20 mouse cellular contexts compared by ENCODE assay signal in genomic region chr9:57931166-57931767, GRCm38 (mm10). TPM values are rescaled to one million over a fixed set of nuclear protein-coding genes. Genes with fewer than 3 reads are reported as not detected.
A peak's percentile ranks its signal among the peaks of the same experiment; 100 is the strongest.
DNase-seq lines count a peak whose midpoint lies in the region; ATAC-seq and TF ChIP-seq lines count a peak whose summit lies in the region.
"Had no signal": no experiment of that assay in that cellular context is flagged by ENCODE, and none has a peak within 500 bp of the region (broad histone marks: within the 10 kb centered on the region; RNA-seq: fewer than 3 reads in every experiment).

No protein-coding gene starts in this region.

- H3K27ac ChIP-seq in stomach, postnatal 0 days (replicated peaks), result no peak overlapping the region
- H3K27ac ChIP-seq: gastrocnemius, adult 2 months; heart, embryonic 13.5 days; kidney, postnatal 0 days; limb, embryonic 10.5 days; midbrain, embryonic 12.5 days; neural tube, embryonic 12.5 days had no signal

- H3K9ac ChIP-seq in stomach, postnatal 0 days (ENCODE audit: low read length), result no peak overlapping the region
- H3K9ac ChIP-seq: heart, embryonic 13.5 days; liver, postnatal 0 days; midbrain, embryonic 12.5 days; neural tube, embryonic 12.5 days had no signal

- H3K36me3 ChIP-seq in stomach, postnatal 0 days (ENCODE audit: control insufficient read depth, insufficient read depth, low read length), result peaks cover 5% of the 10 kb centered on the region; the same call in 1 of the 2 replicates

- TF ChIP-seq CTCF in lung, adult 2 months (IDR thresholded peaks at IDR 0.05; ENCODE audit: insufficient read depth, low read length), result no peak
- TF ChIP-seq CTCF in stomach, postnatal 0 days (IDR thresholded peaks at IDR 0.05; ENCODE audit: low read depth), result no peak

- TF ChIP-seq POLR2A in lung, adult 2 months (IDR thresholded peaks at IDR 0.05; ENCODE audit: borderline replicate concordance, extremely low read depth, low read depth, low read length), result no peak

- TF ChIP-seq EP300 in stomach, postnatal 0 days (optimal IDR thresholded peaks at IDR 0.05), result no peak

- DNase-seq in adrenal gland, postnatal 14 days, result peak; percentile 40
- no peak for DNase-seq in adrenal gland, adult 18-20 months (ENCODE audit: low spot score in 2 of 2)
- peak; percentile 49 to 63 for DNase-seq in lung, adult 18-20 months
- DNase-seq in lung, adult 2 months, result no peak
- DNase-seq in lung, postnatal 25 days (ENCODE audit: low spot score), result peak; percentile 70
- DNase-seq in ovary, postnatal 14 days (ENCODE audit: low spot score), result no peak
- no peak for DNase-seq in stomach, postnatal 0 days (ENCODE audit: low spot score)
- DNase-seq: gastrocnemius, adult 2 months; liver, postnatal 0 days; right cerebral cortex, adult 18-20 months had no signal

- no peaks in the 10 kb centered on the region for H3K27me3 ChIP-seq in stomach, postnatal 0 days (ENCODE audit: control insufficient read depth, insufficient read depth, low read length)
- H3K27me3 ChIP-seq: CH12.LX; heart, embryonic 13.5 days; midbrain, embryonic 12.5 days; neural tube, embryonic 12.5 days had no signal

- ATAC-seq in hematopoietic stem cell, adult 5-6 weeks (replicated peaks in 1 of 2; ENCODE audit: insufficient read depth in 1 of 2, low FRiP score in 2 of 2, low TSS enrichment in 1 of 2, low read depth in 1 of 2, poor library complexity in 2 of 2, severe bottlenecking in 2 of 2), result peak; percentile 22 to 24; a peak in 1 of 4 replicates
- no peak; the same call in 1 of the 2 replicates for ATAC-seq in stomach, postnatal 0 days (ENCODE audit: low FRiP score, low TSS enrichment)
- ATAC-seq: hindbrain, embryonic 16.5 days; intestine, postnatal 0 days; liver, postnatal 0 days had no signal

- H3K4me3 ChIP-seq in lung, adult 2 months (replicated peaks; ENCODE audit: extremely low read depth, low read depth, low read length), result no peak overlapping the region
- H3K4me3 ChIP-seq in stomach, postnatal 0 days (ENCODE audit: low read depth, low read length), result no peak overlapping the region
- H3K4me3 ChIP-seq: gastrocnemius, adult 2 months; heart, embryonic 13.5 days; limb, embryonic 10.5 days; midbrain, embryonic 12.5 days; neural tube, embryonic 12.5 days had no signal

- WGBS in lung, adult 2 months, result 51% methylated on average over 5 of the region's 5 CpGs
- 70% methylated on average over 5 of the region's 5 CpGs for WGBS in stomach, postnatal 0 days

- H3K4me2 ChIP-seq in stomach, postnatal 0 days (replicated peaks; ENCODE audit: low read depth), result no peak overlapping the region
- H3K4me2 ChIP-seq: heart, embryonic 13.5 days; midbrain, embryonic 12.5 days; neural tube, embryonic 12.5 days had no signal

- peaks cover 6% of the 10 kb centered on the region for H3K4me1 ChIP-seq in lung, adult 2 months (ENCODE audit: control insufficient read depth, insufficient read depth, low read length)
- no peaks in the 10 kb centered on the region for H3K4me1 ChIP-seq in stomach, postnatal 0 days (replicated peaks; ENCODE audit: control insufficient read depth, insufficient read depth)
- H3K4me1 ChIP-seq: heart, embryonic 13.5 days; limb, embryonic 10.5 days; midbrain, embryonic 12.5 days; neural tube, embryonic 12.5 days had no signal

- no peaks in the 10 kb centered on the region for H3K9me3 ChIP-seq in stomach, postnatal 0 days (ENCODE audit: control insufficient read depth, low read length)
- H3K9me3 ChIP-seq: heart, embryonic 13.5 days; limb, embryonic 10.5 days; midbrain, embryonic 12.5 days; neural tube, embryonic 12.5 days had no signal

RNA-seq across cellular contexts. Expression of gene Sema7a, which starts 8.6 kb away (rescaled TPM):
- total RNA-seq in adrenal gland, postnatal 14 days (2021), result 18.4 and 23.5 TPM in 2 replicates
- 10 to 100 TPM; 10.4 to 21.1 TPM for total RNA-seq in adrenal gland, adult 18-20 months (2021)
- 69.3 and 90.1 TPM in 2 replicates for polyA plus RNA-seq in lung, adult 2 months (2012; rRNA removed)
- 4.1 and 4.3 TPM in 2 replicates for total RNA-seq in hematopoietic stem cell, adult 5-6 weeks (2017)
- polyA plus RNA-seq in stomach, postnatal 0 days (2015; fragmentation: Nextera tagmentation; extraction: Ambion mirVana), result 0.68 and 1.0 TPM in 2 replicates
- total RNA-seq: MEL had no signal
- polyA plus RNA-seq: liver, postnatal 0 days had no signal

RNA-seq across cellular contexts. Expression of gene Ubl7, which starts 20.5 kb away (rescaled TPM):
- total RNA-seq in adrenal gland, postnatal 14 days (2021), result 71.6 and 82.1 TPM in 2 replicates
- 10 to 100 TPM; 66.7 to 73.4 TPM for total RNA-seq in adrenal gland, adult 18-20 months (2021)
- 131 and 138 TPM in 2 replicates for polyA plus RNA-seq in lung, adult 2 months (2012; rRNA removed)
- total RNA-seq in hematopoietic stem cell, adult 5-6 weeks (2017), result 24.7 and 44.2 TPM in 2 replicates
- 93.1 and 94.6 TPM in 2 replicates for polyA plus RNA-seq in stomach, postnatal 0 days (2015; fragmentation: Nextera tagmentation; extraction: Ambion mirVana)

Comparison
In these comparisons a context has a peak if more than half of its experiments do, and no peak if none do; other contexts are left out.
1. DNase-seq: peak in adrenal gland, postnatal 14 days (single experiment), lung, adult 18-20 months (2 of 2) and lung, postnatal 25 days (single experiment); none in adrenal gland, adult 18-20 months (0 of 2), lung, adult 2 months (single experiment), ovary, postnatal 14 days (single experiment) and stomach, postnatal 0 days (single experiment).